Mouse (Mus musculus) thymus, postnatal 14 days (tissue): Measurements from ENCODE around the gene Gpc1.

Experiments
- DNase-seq: peaks from one replicate; pipeline ENCODE4 v3.0.0; 2021

The Gpc1 gene

DNA sequence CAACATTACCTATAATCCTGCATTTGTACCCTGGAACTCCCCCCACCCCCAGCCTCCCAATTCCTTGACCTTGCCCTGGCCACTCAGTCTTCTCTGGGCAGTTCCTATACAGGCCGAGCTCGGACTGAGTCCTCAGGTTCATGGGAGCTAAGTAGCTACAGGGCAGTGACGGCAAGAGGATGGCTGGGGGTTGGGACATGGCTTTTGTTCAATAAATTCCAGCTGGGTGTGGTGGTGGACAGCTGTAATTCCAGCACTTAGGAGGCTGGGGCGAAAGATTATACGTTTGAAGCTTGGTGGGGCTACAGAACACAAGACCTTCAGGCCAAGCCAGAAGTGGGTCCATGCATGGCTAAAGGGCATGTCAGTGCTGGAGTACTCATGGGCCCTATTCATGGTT, 48.7 kb downstream of the Gpc1 start:
- no peak for DNase-seq

GRCm38 (mm10) chr1:92881982-92882381, 50.5 kb downstream of the Gpc1 start:
- DNase-seq, result no peak

DNA sequence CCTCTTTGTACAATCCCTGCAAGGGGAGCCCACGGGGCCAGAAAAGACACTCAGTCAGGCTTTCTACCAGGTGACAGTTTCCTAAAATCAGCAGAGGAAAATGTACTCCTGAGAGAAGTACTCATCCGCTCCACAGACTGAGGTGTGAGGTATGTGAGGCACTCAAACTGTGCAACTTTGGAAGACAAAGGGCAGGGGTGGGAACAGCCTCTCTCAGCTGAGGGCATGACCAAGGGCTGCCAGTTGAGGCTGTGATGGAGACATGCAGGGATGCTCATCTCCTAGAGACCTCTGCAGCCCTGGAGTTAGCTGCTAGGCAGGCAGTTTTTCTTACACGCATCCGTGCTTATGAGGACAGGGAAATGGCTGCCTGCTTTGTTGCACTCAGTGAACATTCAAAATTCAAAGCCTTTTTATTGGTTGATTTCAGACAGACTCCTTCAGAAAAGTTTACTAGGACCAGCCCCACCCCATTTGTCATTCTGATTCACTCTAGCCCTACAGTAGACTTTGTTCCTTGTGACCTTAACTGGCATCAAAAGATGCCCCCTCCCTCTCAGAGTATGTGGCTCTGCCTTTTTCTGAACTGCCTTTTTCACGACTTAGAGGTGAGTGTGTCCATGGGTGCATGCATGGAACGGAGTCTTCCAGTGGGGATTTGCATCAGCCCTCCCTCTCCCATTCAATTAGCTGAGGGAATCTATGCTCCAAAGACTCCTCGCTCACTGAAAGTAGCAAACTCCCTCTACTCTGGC, 57.6 kb downstream of the Gpc1 start:
- DNase-seq, result no peak

DNA sequence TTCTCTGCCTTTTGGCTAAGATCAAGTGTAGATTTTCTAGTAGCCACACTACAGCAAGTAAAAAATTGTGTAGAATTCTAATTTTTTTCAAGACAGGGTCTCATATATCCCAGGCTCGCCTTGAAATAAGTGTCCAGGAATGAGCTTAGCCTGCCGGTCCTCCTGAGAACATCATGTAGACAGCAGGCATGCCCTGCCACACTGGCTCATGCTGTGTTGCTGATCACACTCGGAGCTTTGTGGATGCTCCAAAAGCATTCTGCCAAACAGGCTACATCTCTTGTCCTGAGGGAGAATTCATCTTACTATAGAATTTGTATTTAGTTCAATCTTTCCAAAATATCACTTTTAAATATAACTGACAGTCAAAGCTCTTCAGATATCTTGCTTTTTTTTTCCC, 61.3 kb downstream of the Gpc1 start:
- no peak for DNase-seq

- DNase-seq, result no peak
These were observed 62.5 kb downstream of the Gpc1 start for GRCm38 (mm10) chr1:92893896-92894295.

DNA sequence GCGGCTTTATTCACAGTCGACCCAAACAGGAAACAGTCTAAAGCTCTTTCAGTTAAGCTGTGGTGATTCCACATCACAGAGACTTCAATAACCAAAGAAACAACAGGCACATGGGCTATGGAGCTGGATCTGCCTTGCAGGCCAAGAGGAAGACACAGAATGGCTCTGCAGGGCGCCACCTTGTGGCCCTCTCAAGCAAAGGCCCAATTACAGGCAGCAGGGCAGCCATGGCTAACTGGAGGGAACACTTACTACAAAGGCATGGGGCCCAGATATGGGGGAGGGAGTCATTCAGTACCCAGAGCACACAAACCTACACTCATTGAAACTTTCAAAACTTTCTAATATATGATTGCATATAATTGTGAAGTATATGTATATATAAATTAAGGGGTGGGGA, 63.6 kb downstream of the Gpc1 start:
- peak; percentile 78 for DNase-seq

DNA sequence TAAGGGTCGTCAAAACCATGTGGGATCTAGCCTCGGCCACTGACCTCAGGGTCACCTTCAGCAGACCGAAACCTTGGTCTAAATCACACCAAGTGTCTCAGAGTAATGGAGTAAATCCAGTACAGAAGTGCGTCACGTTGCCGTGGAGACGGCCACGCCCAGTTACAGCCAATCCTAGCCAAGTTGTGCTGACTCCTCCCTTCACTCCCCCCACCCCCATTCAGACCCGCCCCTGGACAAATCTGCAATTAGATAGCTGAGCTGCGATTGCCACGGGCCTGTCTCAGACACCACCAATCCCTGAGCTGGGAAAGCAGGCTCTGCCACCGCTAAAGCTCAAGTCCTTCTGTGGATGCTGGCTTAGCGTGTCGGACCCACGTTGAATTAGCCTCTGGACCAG, 71.3 kb downstream of the Gpc1 start, which contains the start of gene Ankmy1:
Gene Ankmy1, minus strand, starts transcription at position 121 of the 400 bp plus-strand sequence.
- DNase-seq, result peak; percentile 40

- DNase-seq, result no peak
These were observed 72.2 kb downstream of the Gpc1 start for GRCm38 (mm10) chr1:92903627-92904026.

GRCm38 (mm10) chr1:92905703-92906310, 74.4 kb downstream of the Gpc1 start:
- no peak for DNase-seq

- peak; percentile 87 for DNase-seq
These were observed 75.6 kb downstream of the Gpc1 start, which contains the start of gene Dusp28 for GRCm38 (mm10) chr1:92906779-92907631. Gene Dusp28 (plus strand): TSS chr1:92906981.

GRCm38 (mm10) chr1:92907632-92908360, 76.4 kb downstream of the Gpc1 start:
- no peak for DNase-seq

DNA sequence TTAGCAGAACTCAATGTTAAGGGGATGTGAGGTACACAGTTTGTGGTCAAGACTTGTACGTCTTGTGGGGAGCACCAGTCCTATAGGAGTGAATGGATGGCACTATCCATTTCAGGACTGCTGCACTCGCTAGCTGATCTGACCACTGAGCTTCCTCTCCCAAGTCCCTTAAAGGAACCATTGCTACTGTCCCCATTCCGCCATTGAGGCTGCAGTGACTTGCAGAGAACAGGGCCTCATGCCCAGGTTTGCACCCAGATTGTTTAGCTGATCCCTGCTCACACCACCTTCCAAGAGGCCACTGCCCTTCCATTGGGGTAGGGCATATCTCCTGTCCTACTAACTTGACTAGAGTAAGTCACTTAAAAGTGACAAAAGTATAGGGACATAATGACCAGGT, 77.2 kb downstream of the Gpc1 start:
- DNase-seq, result no peak

- DNase-seq, result peak; percentile 63
These were observed 77.6 kb downstream of the Gpc1 start for GRCm38 (mm10) chr1:92909068-92909467.
